Mouse (Mus musculus) retina, postnatal 1 day (tissue): Measurements from ENCODE around the gene Ap2m1.
"Not testable (repeated sequence)": the region's sequence is repeated elsewhere in the genome, so short reads cannot be mapped to it uniquely, and the experiment has no call there.

Experiments used
- DNase-seq: peaks from one replicate; pipeline ENCODE4 v3.0.0-alpha.2; 2012

The Ap2m1 gene

DNA sequence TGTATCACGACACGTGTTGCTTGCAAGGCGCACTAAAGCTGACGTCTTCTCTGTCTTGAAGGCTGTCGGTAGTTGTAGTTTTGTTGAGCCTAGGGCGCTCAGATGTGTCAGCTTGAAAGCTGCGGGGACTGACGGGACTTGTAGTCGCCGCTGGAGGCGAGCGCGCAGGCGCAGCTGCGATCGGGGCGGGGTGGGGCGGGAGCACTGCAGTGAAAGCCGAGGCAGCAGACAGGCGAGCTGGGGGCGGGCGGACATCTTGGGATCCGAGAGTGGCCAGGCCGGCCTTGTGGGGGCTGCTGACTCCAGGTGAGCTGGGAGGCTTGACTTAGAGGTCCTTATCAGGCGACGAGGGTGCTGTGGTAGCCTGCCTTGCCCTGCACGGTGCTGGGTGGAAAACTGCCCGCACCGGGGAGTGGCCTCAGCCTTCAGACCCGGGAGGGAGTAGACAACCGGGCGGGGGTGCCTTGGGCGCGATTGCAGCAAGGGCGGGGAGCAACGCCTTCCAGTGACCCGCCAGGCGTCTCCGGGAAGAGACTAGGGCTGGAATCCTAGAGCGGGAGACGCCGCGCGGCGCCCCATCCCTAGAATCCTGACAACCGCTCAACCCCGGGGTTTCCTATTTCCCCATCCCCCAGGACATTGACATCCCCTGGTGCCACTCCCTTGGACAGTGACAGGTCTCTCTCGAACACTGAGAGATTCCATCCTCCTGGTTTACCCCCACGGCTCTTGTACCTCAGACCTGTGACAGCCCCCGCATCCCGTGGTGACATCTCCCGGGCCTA is at the start of gene Ap2m1:
Ap2m1 (plus strand) TSS at position 183 of the 785 bp plus-strand sequence.
- DNase-seq, result peak; percentile 100

DNA sequence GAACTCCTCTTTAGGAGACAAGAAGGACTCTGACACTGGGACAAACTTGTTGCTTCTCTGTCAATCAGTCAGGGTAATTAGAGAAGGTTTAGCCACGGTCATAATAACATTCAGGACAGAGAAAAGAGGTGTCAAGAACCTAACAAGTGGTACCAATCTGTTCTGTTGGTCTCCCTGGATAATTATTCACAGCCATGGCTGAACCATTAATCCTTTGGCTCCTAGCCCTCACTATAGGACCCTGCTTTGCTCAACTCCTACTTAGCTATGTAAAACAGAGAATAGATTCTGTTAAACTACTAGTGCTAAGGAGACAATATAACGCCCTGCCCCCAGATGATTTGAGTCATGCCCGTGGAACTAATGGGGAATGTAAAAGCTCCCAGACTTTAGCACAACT is 49.2 kb upstream of the Ap2m1 start:
- no peak for DNase-seq

DNA sequence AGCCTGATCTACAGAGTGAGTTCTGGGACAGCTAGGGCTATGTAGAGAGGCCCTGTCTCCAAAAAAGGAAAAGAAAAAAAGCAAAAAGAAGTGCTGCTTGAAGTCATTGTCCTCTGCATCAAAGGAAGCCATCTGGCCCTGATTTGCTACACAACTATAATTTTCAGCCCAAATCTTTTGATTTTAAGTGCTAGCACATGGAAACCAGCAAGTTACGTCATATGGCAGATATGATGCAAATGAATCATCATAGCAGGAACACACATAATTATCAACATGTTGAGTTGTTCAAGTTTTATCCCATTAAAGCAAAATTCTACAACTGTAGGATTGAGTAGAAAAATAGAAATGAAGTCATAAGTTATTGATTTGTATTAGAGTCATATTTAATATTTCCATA is 47.1 kb upstream of the Ap2m1 start:
- no peak for DNase-seq

DNA sequence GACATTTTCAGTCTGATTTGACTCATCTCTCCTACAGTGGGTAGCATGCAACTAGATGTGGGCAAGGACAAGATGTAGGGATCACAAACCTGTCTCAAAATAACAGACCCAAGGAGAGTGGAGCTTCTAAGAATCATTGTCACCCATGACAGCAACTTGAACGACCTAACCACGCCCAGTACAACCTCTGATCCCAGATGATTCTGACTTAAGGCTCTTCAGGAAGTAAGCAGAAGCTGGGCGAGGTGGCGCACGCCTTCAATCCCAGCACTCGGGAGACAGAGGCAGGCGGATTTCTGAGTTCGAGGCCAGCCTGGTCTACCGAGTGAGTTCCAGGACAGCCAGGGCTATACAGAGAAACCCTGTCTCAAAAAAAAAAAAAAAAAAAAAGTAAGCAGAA is 46.5 kb upstream of the Ap2m1 start:
- DNase-seq, result not testable (repeated sequence)

DNA sequence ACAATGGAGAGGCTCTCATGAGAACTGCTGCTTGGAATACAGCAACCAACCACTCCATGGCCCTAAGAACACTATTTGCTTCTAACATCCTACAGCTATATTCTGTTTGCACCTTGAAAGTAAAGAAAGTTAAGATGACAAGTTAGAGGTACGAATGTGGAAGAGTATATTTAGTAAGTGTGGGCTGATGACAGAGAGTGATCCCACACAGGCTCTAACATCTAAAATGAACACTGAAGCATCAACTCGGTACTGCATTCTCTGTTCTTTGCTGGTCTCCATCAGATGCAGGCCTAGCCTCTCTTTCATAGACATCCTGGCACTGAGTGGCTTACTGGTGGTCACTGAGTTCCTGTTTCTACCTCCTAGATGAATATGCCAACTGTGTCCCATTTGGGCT is 46.0 kb upstream of the Ap2m1 start:
- no peak for DNase-seq

DNA sequence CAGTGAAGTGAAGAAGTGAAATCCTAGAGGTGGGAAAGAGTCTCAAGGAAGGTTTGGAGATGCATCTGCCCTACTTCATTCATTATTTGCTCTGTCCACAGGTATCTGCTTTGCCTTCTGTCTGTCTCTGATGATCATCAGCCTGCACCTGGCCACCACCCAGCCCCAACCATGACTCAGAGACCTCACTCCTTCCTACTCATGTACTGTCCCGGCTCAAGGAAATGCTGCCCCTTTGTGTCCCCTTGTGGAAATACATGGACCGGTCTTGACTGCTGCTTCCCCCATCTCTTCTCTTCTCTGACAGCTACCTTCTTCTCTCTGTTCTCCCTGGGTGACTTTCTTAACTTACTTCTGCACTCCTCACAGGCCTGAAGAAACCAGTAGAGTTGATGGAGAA is 44.7 kb upstream of the Ap2m1 start:
- DNase-seq, result no peak

DNA sequence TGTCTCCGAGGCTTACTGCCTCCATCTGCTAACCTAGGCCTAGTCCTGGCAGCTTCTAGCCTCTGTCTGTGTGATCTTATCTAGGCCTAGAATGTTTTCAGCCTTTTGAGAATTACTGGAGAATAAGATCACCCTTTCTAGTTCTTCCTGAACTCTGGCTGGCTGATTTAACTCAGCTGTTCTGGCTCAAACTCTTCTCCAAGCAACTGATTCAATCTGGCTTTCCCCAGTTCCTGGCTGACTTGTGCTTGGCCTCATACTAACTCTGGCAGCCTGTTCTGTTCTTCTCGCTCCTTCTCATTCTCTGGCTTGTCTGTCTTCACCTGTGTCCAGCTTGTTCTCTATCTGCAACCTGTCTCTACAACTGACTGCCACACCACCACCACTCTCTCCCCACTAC is 44.0 kb upstream of the Ap2m1 start:
- DNase-seq, result no peak

DNA sequence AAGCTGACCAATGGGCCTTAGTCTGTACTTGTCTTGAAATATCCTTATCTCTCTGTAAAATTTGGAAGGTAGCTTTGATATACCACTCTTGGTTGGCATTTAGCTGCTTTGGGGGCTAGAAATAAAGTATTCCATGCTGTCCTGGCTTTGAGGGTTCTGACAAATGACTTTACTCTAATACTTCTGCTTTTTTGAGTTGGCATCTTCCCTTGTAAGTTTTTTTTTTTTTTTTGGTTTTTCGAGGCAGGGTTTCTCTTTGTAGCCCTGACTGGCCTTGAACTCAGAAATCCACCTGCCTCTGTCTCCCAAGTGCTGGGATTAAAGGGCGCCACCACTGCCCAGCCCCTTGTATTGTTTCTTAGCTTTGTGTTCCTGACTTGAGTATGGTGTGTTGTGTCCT is 41.8 kb upstream of the Ap2m1 start:
- no peak for DNase-seq

DNA sequence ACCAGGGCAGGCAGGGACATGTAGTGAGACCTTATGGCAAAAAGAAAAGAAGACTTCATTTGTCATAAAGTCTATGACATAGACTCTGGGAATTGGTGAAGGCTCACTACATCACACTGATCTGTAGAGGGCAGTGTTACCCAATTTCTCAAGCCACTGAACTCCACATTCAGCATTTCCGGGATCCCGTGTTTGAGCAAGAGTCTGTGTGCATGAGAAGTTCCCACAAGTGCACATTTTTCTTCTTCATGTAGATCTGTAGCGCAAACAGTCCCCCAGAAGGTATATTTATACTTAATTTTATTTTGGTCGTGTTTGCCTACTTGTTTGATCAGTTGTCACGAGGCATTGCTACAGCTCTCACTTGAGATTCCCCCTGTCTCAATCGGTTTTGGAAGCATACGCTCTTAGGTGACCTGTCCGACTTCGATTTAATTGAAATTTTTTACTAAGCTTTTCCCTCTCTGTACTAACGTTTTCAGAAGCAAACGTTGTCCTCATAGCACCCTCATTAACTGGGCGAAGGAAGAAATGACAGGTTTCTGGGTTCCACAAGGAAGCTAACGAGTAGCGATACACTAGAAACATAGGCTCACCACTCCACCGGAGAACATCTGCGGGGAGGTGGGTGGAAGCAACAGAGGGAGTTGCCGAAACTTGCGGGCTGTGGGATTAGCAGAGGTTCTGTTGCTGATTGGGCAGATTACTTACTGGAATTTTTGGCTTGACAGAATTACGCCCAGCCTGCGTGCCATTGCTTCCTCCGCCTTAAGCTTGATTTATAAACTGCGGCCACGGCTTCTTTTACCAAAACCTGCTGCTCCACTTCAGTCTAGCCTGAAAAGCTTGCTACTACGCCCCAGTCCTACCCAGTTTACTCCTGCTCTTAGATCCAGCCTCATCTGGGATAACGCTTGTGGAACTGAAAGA is 38.3 kb upstream of the Ap2m1 start:
- DNase-seq, result peak; percentile 88

DNA sequence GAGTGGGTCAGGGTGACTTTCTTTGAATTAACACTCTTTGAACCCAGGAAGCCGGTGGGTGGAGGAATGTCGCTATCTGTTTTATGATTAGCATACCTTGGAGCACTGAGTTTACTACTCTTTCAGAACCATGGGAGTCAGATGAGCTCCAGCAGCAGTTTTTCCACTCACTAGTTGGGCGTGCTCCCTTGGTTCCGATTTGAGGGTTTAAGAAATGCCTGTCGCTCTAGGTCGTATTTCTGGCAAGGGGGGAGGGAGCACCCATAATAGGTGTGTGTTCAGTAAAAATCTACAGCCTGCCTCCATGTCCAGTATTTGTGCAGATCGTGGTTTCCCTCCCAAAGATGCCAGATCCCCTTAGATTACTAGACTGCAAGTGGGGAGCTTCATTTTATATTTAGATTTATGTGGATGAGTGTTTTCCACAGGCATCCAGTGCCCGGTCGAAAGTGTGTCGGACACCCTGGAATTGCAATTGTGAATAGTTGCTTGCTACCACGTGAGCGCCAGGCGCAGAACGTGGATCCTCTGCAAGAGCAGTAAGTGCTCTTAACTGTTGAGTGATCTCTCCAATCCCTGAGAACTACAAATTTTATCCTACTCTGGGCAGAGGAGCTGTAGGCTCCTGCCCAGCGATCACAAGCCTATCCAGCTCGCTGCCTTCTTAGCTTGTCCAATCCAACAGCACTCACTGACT is 37.1 kb upstream of the Ap2m1 start:
- no peak for DNase-seq

DNA sequence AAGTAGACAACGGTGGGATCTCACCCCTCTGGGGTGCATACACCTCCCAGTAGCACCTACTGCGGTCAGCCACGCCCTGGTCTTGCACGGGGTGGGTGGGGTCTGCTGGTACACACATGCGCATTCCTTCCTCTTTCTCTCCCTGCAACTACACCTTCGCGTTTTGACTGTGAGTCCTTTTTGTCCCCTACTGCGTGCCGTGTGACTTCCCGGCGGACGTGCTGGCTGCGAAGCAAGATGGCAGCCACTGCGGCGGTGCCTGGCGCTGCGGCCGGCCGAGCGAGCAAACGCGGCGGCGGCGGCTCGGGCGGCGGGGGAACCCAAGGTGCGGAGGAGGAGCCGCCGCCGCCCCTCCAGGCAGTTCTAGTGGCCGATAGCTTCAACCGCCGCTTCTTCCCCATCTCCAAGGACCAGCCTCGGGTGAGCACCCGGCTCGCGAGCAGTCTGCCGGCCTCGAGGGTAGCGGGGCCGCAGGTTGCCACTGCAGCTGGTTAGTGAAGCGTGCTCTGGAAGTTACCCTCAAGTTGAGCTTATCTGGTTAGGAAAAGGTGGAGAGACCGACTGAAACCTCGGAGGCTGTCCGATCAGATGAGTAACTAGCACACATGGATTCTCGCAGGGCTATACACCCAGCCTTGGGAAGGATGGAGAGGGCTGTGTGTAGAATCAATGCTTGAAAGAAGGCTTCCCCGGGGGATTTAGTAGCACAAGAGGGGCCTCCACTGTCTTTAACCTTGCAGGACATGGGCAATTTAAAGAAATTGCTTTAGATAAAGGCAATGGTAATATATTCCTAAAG is 36.4 kb upstream of the Ap2m1 start, which contains the start of gene Eif2b5:
Eif2b5 (plus strand) TSS at position 141 of the 799 bp plus-strand sequence.
- DNase-seq, result peak; percentile 97

DNA sequence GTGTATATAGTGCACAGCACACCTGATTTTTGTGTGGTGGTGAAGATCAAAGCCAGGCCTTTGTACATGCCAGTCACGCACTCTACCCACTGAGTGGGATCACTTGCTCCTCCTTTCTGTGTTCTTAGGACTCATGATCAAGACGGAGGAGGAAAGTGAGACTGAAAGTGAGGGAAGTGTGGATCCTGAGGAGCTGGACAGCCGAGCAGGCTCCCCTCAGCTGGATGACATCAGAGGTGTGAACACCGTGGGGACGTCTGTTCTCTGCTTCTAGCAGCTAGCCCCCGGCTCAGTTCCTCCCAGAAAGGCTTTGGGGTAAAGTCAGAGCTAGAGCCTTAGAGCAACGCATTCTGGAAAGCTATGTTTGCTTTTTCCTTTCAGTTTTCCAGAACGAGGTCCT is 29.3 kb upstream of the Ap2m1 start:
- DNase-seq, result no peak

DNA sequence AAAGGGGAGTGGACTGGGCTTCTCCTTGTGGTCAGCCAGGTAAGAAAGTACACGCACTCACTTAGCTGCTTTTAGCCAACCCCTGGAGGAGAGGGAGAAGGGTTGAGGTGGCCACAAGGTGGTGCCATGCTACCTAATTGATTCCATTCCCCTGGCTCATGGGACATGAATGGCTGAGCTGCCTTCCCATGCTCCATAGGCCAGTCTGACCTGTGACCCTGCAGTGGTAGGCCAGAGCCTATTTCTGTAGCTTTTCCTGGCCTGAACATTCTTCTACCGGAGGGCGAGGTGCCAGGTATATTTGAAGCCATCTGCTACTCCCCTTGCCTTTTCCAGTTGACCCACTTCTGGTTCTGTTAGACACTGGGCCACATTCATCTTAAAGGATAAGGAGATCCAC is 25.9 kb upstream of the Ap2m1 start:
- peak; percentile 58 for DNase-seq

DNA sequence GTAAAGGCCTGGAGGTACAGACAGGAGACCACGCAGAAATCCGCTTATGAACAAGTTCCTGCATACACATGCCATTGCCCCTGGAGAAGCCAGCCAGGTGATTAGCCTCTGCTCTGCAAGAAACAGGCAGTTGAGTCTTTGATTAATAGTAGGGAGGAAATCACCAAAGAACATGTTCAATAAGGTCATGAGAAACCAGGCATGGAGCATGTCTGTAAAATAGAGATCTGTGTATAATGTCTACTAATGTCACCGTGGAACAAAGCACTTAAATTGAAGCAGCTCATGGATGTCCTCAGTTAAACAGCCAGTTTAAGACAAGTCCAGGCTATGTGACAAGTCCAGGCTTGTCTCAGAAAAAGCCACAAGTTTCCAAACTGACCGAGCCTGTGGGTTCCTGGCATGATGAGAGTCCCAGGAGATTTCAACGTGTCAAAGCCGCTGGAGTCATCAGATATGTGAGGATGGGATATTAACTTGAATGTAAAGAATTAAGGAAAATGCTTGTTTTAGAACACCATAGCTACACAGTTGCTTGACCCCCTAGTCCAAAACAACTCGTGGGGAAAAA is 23.9 kb upstream of the Ap2m1 start:
- DNase-seq, result no peak

DNA sequence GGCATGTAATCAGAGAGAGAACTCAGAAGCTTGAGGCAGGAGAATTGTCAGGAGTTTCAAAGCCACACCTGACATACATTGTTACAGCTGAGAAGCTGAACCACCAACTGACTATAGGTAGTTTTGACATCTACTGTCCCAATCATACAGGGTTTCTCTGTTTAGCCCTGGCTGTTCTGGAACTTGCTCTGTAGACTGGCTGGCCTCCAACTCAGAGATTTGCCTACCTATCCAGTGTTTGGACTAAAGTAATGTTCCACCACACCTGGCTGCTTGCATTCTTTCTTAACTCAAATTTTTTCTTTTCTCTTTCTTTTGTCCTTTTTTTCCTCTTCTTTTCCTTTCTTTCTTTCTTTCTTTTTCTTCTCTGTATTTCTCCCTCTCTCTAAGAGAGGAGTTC is 19.2 kb upstream of the Ap2m1 start:
- no peak for DNase-seq

DNA sequence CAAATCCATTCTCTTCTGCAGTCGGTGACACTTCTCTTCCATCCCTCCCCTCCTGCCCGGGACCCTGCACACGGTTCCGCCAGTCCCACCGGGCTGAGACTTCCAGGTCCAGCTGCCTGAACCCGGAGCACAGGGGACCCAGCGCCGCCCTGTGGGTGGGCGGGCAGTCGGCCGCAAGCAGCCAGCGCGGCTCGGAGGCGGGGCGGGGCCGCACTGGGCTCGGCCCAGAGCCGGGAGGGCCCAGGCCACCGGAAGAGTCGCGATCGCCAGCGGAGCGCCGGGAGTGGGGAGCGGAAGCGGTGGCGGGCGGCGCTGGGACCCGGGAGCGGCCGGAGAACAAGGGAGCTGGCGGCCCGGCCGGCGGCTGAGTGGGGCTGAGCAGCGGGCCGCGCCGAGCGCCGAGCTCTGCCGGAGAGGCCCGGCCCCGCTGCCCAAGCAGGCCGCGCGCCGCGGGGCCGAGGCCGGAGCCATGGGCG is 18.5 kb upstream of the Ap2m1 start, which contains the start of gene Dvl3:
Dvl3 (plus strand) TSS at position 257 of the 476 bp plus-strand sequence.
- DNase-seq, result peak; percentile 96

DNA sequence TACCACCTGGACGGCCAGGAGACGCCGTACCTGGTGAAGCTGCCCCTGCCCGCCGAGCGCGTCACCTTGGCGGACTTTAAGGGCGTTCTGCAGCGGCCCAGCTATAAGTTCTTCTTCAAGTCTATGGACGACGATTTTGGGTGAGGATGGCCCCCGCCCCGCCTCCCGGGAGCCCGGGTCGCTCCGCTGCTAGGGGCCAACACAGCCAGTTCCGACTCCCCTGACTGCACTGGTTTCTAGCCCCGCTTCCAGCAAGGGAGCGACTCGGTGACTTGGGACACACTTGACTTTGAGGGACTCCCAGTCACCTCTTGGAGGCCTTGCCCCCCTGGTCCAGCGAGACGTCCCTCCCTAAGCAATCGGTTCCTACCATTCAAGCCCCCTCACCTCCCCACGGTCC is 18.1 kb upstream of the Ap2m1 start:
- no peak for DNase-seq

DNA sequence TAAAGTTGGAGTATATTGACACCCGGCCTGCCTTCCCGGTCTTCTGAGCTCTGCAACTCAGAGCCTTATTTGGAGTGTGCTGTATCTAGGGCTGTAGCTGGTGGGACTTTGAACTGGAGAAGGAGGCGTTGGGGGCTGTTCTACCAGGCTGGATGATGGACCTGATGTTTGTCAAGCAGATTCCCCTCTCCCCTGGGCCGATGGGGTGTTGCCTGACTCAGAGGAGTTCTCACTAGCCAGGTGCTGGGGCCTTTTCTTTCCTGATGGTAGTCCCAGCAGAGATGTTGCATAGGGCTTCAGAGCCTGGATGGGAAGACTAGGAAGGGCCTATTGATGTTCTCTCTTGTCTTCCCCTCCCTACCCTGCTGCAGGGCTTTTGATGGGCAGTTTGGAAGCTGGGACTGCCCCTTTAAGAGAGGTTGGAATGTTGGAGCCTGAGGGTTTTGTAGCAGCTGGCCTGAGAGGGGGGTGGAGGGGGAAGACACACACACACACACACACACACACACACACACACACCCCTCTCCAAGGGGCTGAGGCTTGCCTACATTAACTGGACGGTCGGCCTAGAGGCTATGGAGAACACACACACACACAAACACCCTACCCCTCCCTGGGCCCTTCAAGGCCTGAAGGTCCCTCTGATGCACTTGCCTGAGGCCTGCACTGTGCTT is 17.4 kb upstream of the Ap2m1 start:
- DNase-seq, result peak; percentile 90

DNA sequence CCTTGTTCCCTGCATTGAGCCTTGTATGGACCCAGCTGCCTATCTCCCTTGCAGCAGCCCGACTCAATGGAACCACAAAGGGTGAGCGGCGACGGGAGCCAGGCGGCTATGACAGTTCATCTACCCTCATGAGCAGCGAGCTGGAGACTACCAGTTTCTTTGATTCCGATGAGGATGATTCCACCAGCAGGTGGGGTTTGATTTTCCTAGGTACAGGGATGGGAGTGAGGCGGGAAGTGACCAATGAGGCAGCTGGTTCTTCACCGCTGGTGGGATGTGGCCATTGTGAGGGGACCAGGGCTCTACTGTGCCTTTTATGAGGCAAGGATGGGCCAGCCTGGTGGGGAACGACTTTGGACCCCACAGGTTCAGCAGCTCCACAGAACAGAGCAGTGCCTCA is 11.4 kb upstream of the Ap2m1 start:
- no peak for DNase-seq

DNA sequence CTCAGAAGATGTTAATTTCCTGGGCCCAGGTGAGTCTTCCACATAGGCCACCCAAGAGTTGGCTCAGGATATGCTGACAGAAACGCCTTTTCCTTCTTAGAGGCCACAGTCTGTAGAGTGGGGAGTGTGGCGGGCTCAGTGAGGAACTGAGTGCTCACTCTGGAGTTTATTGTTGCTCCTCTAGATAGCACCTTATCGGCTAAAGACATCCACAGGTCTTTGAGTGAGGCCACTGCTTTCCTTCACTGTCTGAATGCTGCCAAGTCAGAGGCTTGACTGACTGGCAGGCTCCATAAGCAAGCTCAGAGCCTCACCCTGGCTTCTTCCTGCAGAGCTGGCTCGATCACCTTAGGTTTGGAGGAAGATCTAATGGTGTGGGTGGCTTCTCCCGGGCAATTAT is 6.5 kb upstream of the Ap2m1 start:
- DNase-seq, result no peak

DNA sequence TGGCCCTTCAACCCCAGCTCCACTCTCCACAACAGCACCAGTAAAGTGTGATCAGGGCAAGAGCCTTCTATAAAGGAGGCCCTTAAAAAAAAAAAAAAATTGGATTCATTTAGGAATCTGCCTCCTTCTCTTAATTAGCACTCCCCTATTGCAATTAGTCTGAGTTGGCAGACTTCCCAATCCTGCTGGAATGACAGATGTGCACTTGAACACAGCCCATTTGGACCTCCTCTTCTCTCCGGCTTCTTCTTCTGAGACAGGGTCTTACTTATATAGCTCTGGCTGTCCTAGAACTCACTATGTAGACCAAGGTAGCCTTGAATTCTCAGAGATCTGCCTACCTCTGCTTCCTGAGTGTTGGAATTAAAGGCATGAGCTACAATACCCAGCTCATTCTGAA is 5.9 kb upstream of the Ap2m1 start:
- peak; percentile 27 for DNase-seq
